Mouse (Mus musculus): ENCODE data around the gene Art3. TPM values are rescaled to one million over a fixed set of nuclear protein-coding genes. Genes with fewer than 3 reads are reported as not detected.

The Art3 gene
- total RNA-seq, 1 experiment = 0.71 TPM

DNA sequence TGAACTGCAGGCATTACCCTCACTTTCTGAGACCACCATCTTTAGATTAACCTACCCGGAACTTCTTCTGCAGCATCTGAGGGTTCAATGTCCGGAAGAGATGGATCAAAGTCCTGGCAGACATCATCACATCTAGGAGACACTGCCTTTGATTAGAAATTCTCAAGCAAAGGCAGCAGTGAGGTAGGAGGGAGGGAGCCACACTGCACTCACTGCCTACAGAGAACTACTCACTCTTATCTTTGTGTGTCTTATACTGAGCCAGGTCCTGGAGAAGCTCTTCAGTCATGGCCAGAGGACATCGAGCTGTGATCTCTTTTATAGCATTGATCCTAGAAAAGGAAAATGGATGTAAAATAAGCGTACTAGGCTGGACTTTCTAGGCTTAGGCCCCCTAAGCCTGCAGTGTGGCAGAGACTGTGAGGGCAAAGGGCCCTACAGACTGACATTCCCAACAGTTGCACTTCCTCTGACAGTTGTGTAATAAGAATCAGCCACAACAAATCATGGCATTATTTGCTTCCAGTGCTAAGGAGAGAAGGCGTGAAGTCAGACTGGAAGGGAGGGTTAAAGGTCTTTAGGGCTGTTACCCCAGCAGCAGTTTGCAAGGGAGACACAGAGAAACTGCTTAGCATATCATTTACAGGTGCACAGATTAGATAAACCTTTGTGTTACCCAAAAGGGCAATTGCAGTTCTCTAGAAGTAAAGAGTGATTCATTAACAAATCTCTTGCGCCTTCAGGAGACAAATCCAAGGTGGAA lies 39.8 kb upstream of the Art3 start:
- Histone ChIP-seq H3K27ac (ENCODE audit: insufficient read depth, low read depth, low read length, poor library complexity, severe bottlenecking) (no peak overlapping the region), H3K9me3 (ENCODE audit: control insufficient read depth, insufficient read depth, low read depth, low read length) (no peaks in the 10 kb centered on the region), H3K4me3 (ENCODE audit: insufficient read depth in 1 of 2, low read depth in 1 of 2, low read length in 2 of 2, poor library complexity in 1 of 2, severe bottlenecking in 1 of 2) (no peak overlapping the region), H3K9ac (ENCODE audit: insufficient read depth, low read depth, low read length, poor library complexity, severe bottlenecking) (no peak overlapping the region), H3K36me3 (ENCODE audit: control insufficient read depth, insufficient read depth, low read length, poor library complexity, severe bottlenecking) (peaks cover 70% of the 10 kb centered on the region), H3K4me1 (ENCODE audit: control insufficient read depth in 2 of 2, insufficient read depth in 2 of 2, low read length in 2 of 2, poor library complexity in 1 of 2) (no peaks in the 10 kb centered on the region)
- in situ Hi-C loops (cut with MboI; ENCODE audit: low sequenced_read_pairs in 2 of 2, unreplicated experiment in 2 of 2) = no loop called here
- DNase-seq (ENCODE audit: low read depth, low spot score) = no peak
- TF ChIP-seq ZNF384 (IDR thresholded peaks at IDR 0.05; ENCODE audit: low read depth, low read length) (no peak), HCFC1 (IDR thresholded peaks at IDR 0.05; ENCODE audit: borderline replicate concordance, insufficient read depth, low read length) (no peak), CHD2 (IDR thresholded peaks at IDR 0.05; ENCODE audit: low read depth, low read length) (no peak), ZC3H11A (IDR thresholded peaks at IDR 0.05; ENCODE audit: borderline replicate concordance, low read depth, low read length) (no peak), MAFK (IDR thresholded peaks at IDR 0.05; ENCODE audit: insufficient read depth, low read depth, low read length) (no peak)

GRCm38 (mm10) chr5:92294525-92294924 lies 37.1 kb upstream of the Art3 start:
- H3K36me3 ChIP-seq (ENCODE audit: control insufficient read depth, insufficient read depth, low read length, poor library complexity, severe bottlenecking) = peaks cover 65% of the 10 kb centered on the region
- DNase-seq (ENCODE audit: low read depth, low spot score) = no peak
- H3K4me3 ChIP-seq (ENCODE audit: insufficient read depth in 1 of 2, low read depth in 1 of 2, low read length in 2 of 2, poor library complexity in 1 of 2, severe bottlenecking in 1 of 2) = no peak overlapping the region
- TF ChIP-seq HCFC1 (IDR thresholded peaks at IDR 0.05; ENCODE audit: borderline replicate concordance, insufficient read depth, low read length) (no peak), MAFK (IDR thresholded peaks at IDR 0.05; ENCODE audit: insufficient read depth, low read depth, low read length) (no peak), ZNF384 (IDR thresholded peaks at IDR 0.05; ENCODE audit: low read depth, low read length) (no peak), CHD2 (IDR thresholded peaks at IDR 0.05; ENCODE audit: low read depth, low read length) (no peak), ZC3H11A (IDR thresholded peaks at IDR 0.05; ENCODE audit: borderline replicate concordance, low read depth, low read length) (no peak)
- no peaks in the 10 kb centered on the region for H3K9me3 ChIP-seq (ENCODE audit: control insufficient read depth, insufficient read depth, low read depth, low read length)
- H3K9ac ChIP-seq (ENCODE audit: insufficient read depth, low read depth, low read length, poor library complexity, severe bottlenecking) = no peak overlapping the region
- H3K27ac ChIP-seq (ENCODE audit: insufficient read depth, low read depth, low read length, poor library complexity, severe bottlenecking) = no peak overlapping the region
- in situ Hi-C loops (cut with MboI; ENCODE audit: low sequenced_read_pairs in 2 of 2, unreplicated experiment in 2 of 2) = no loop called here
- no peaks in the 10 kb centered on the region for H3K4me1 ChIP-seq (ENCODE audit: control insufficient read depth in 2 of 2, insufficient read depth in 2 of 2, low read length in 2 of 2, poor library complexity in 1 of 2)

DNA sequence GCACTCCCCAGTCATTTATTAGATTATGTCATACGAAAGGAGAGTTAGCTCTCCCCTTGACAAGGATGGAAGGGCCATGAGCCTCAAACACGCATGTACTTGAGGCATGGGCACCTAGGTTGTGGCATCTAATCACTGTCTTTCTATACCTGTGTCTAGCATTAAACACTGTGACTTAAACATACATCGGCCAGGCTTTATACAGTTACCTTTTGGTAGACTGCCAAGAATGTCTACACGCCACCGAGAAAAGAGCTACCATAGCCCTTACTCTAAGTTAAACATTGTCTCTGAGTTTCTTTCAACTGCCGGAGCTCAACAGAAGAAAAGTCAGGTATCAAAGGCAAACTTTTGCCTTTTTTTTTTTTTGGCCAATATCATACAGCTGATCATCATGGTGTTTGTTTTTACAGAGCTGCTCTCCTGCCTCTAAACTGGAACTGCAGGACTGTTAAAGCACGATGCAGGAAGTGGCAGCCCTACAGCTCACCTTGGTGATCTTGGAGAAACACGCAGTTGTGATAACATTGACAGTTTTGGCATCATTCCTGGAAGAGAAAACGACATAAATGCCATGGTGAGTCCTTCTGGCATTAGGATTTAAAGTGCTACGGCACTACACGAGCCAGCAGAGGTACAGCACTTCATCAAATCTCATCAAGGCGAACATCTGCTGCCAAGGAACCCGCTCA lies 29.3 kb upstream of the Art3 start:
- TF ChIP-seq ZNF384 (IDR thresholded peaks at IDR 0.05; ENCODE audit: low read depth, low read length) = no peak
- no peak for TF ChIP-seq CHD2 (IDR thresholded peaks at IDR 0.05; ENCODE audit: low read depth, low read length)
- TF ChIP-seq MAFK (IDR thresholded peaks at IDR 0.05; ENCODE audit: insufficient read depth, low read depth, low read length) = no peak
- TF ChIP-seq HCFC1 (IDR thresholded peaks at IDR 0.05; ENCODE audit: borderline replicate concordance, insufficient read depth, low read length) = no peak
- TF ChIP-seq ZC3H11A (IDR thresholded peaks at IDR 0.05; ENCODE audit: borderline replicate concordance, low read depth, low read length) = no peak
- H3K4me1 ChIP-seq (ENCODE audit: control insufficient read depth in 2 of 2, insufficient read depth in 2 of 2, low read length in 2 of 2, poor library complexity in 1 of 2) = 0 out of 4 replicates have a peak, but pooled peaks cover 0 to 3% of the 10 kb centered on the region in 2 experiments
- H3K27ac ChIP-seq (ENCODE audit: insufficient read depth, low read depth, low read length, poor library complexity, severe bottlenecking) = no peak overlapping the region
- in situ Hi-C loops (cut with MboI; ENCODE audit: low sequenced_read_pairs in 2 of 2, unreplicated experiment in 2 of 2) = no loop called here
- H3K9me3 ChIP-seq (ENCODE audit: control insufficient read depth, insufficient read depth, low read depth, low read length) = no peaks in the 10 kb centered on the region
- no peak overlapping the region for H3K4me3 ChIP-seq (ENCODE audit: insufficient read depth in 1 of 2, low read depth in 1 of 2, low read length in 2 of 2, poor library complexity in 1 of 2, severe bottlenecking in 1 of 2)
- DNase-seq (ENCODE audit: low read depth, low spot score) = no peak
- H3K36me3 ChIP-seq (ENCODE audit: control insufficient read depth, insufficient read depth, low read length, poor library complexity, severe bottlenecking) = peaks cover 58% of the 10 kb centered on the region
- H3K9ac ChIP-seq (ENCODE audit: insufficient read depth, low read depth, low read length, poor library complexity, severe bottlenecking) = no peak overlapping the region

GRCm38 (mm10) chr5:92304291-92304690 lies 27.3 kb upstream of the Art3 start:
- Histone ChIP-seq H3K4me3 (ENCODE audit: insufficient read depth in 1 of 2, low read depth in 1 of 2, low read length in 2 of 2, poor library complexity in 1 of 2, severe bottlenecking in 1 of 2) (no peak overlapping the region), H3K9ac (ENCODE audit: insufficient read depth, low read depth, low read length, poor library complexity, severe bottlenecking) (no peak overlapping the region), H3K4me1 (ENCODE audit: control insufficient read depth in 2 of 2, insufficient read depth in 2 of 2, low read length in 2 of 2, poor library complexity in 1 of 2) (peaks cover 1 to 5% of the 10 kb centered on the region in 2 experiments; a peak in 1 of 4 replicates), H3K27ac (ENCODE audit: insufficient read depth, low read depth, low read length, poor library complexity, severe bottlenecking) (no peak overlapping the region), H3K36me3 (ENCODE audit: control insufficient read depth, insufficient read depth, low read length, poor library complexity, severe bottlenecking) (peaks cover 54% of the 10 kb centered on the region), H3K9me3 (ENCODE audit: control insufficient read depth, insufficient read depth, low read depth, low read length) (no peaks in the 10 kb centered on the region)
- TF ChIP-seq MAFK (IDR thresholded peaks at IDR 0.05; ENCODE audit: insufficient read depth, low read depth, low read length) (no peak), CHD2 (IDR thresholded peaks at IDR 0.05; ENCODE audit: low read depth, low read length) (no peak), ZNF384 (IDR thresholded peaks at IDR 0.05; ENCODE audit: low read depth, low read length) (no peak), HCFC1 (IDR thresholded peaks at IDR 0.05; ENCODE audit: borderline replicate concordance, insufficient read depth, low read length) (no peak), ZC3H11A (IDR thresholded peaks at IDR 0.05; ENCODE audit: borderline replicate concordance, low read depth, low read length) (no peak)
- DNase-seq (ENCODE audit: low read depth, low spot score) = no peak
- in situ Hi-C loops (cut with MboI; ENCODE audit: low sequenced_read_pairs in 2 of 2, unreplicated experiment in 2 of 2) = no loop called here
